Mouse (Mus musculus) spleen, postnatal 4 days (tissue): ENCODE data around the gene Hs6st3.

Source experiments
- DNase-seq, 2 experiments: peaks; one replicate each; pipeline ENCODE4 v3.0.0; 2022; ENCODE audit warnings: low spot score in 2 of 2

Gene Hs6st3

DNA sequence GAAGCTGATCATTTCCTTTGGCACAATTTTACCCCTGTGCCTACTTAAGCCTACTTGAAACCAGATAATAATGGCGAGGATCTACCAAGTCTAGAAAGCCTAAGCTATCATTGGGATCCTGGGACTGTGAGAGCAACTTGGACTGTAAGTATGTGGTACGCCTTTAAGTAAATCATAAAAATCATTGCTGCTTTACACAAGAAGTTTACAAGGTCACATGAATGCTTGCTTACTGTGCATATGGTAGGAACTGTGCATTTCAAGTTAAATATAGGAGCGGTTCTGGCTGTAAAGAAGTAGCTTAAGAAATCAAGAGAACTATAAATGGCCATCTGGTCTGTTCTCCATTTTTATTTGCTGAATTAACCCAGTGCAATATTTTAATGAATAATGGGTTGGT, 495.5 kb downstream of the Hs6st3 start:
- no peak for DNase-seq

DNA sequence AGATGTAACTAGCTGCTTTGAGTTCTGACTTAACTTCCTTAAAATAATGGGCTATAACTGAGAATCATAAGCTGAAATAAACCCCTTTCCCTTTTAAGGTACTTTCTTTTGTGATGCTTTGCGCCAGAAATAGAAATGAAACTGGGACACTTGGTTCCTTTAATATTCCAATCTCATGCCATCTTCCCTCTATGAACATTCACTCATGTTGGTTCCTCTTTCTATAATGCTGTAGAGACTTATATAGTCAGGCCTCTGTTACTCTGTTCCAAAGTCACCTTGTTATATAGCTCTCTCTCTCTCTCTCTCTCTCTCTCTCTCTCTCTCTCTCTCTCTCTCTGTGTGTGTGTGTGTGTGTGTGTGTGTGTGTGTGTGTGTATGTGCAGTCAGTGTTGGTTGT, 504.7 kb downstream of the Hs6st3 start:
- no peak for DNase-seq

DNA sequence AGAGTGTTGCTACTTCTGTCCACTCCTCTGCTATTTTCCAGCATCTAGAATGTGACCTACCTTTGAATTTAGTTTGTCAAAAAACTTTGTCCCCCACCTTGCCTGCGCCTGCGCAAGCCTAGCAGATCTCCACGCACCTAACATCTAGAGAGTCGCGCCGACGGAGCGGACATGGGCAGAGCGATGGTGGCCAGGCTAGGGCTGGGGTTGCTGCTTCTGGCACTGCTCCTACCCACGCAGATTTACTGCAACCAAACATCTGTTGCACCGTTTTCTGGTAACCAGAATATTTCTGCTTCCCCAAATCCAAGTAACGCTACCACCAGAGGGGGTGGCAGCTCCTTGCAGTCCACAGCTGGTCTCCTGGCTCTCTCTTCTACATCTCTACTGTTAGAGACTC, 505.7 kb downstream of the Hs6st3 start:
- no peak for DNase-seq

DNA sequence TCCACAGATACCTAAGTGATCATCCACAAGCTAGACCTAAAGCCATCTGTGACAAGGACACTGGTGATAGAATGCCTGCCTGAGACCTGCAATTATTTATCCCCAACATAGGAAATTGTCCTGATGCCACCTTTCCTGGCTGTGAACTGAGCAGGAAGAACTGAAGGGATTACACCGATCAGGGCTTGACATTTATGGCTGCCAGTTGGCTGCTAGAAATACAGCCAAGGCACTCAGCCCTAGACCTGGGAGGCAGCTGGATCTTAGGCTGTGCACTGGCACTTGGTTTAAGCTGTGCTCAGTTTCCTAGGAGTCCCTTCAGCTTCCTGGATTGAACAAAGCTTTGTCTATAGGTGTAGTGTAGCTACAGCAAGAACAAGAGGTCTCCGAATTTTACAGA, 518.8 kb downstream of the Hs6st3 start:
- no peak for DNase-seq

DNA sequence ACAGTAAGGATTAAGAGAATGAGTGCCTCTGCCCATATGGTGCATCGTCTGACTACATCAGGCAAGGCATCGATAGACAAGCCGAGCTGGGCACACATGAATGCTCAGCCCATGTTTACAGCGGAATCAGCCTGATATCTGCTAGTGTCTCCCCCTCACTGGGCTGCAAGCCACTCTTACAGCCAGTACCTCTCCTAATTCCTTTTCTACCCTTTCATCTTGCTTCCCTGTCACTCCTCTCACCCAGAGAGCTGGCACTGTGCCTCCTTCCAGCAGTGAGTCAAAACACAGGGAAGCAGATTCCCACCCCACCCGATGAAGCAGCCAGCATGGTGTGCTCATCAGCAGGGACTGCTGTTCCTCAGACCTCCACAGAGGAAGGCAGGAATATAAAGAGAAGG, 527.6 kb downstream of the Hs6st3 start:
- DNase-seq, result no peak

DNA sequence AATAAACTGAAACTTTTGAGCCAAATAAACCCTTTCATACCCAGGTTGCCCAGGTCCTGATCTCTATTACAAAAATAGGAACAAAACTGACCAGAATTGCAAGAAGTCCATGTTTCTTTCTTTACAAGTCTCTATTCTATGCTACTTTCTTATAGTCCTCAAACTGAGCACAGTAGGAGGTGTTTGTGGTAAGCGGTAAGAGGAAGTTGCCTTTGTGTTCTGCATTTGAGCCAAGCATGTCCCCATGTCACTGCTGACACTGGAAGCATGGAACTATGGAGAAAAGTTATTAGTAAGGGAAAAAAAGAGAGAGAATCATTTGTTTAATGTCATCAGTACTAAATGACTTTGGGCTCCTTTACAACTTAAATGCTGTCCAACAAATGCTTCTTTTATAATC, 529.3 kb downstream of the Hs6st3 start:
- DNase-seq, result no peak

DNA sequence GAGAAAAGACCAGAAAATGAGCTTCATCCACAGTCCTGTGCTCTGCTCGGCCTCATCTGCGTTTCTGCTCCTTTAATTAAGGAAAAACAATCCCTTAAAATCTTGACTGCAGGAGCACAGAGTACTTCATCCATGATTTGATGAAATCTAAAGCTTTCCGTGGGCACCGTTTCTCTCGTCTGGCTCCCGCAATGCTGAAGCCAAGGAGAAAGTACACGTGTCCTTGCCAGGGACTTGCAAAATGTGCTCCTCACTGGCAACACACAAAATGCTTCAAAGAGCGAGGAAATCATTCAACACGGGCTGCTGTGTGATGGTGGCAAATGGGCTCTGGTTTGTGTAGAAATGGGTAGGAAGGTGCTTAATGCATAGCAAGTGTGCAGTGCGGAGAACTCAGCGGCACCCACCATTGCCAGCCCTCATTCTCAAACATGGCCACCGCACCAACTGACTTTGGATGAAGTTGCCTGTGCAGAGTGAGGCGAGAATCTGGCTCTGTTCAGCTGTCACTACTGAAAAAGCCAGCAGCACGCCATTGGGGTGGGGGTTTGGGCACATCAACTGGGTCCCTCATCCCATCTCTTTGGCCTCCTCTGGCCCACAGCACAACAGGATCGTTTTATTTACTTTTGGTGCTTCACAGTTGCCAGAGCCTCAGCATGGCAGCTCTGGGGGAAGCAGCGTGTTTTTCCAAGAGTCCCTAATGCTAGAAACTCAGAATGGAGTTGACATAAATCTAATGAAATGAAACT, 532.9 kb downstream of the Hs6st3 start:
- no peak for DNase-seq

DNA sequence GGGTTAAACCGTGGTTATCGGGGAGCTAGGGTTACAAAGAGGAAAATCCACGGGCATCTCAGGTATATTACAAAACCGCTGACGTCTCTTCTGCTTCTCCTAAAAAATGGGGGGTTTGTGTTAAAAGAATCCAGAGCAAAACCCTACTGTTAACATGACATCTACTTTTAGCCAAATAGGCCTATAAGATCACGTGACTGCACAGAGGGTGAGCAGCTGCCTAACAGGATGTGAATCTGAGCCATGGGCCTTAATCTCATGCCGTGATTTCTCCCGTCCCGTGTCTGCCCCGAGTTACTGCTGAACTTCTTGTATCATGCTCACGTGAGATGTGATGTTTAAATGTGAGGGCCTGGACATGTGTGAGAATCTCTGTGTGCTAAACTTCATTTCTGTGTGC, 540.4 kb downstream of the Hs6st3 start:
- no peak for DNase-seq

DNA sequence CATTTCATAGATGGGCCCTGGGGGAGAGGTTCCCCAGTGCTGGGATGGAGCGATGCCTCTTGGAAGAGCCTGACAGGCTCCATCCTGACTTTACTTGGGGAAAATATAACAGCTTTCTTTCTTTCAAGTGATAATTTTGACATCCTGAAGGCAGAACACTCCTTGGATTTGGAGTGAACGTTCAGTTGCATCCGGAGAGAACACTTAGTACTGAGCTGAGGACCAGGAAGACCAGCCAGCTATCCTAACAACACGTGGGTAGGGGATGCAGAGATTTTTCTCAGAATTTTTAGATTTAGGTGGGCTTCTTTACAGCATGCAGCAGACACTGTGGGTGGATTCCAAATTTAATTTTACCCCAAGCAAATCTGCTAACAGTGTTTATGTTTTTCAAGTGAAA, 541.9 kb downstream of the Hs6st3 start:
- no peak for DNase-seq

DNA sequence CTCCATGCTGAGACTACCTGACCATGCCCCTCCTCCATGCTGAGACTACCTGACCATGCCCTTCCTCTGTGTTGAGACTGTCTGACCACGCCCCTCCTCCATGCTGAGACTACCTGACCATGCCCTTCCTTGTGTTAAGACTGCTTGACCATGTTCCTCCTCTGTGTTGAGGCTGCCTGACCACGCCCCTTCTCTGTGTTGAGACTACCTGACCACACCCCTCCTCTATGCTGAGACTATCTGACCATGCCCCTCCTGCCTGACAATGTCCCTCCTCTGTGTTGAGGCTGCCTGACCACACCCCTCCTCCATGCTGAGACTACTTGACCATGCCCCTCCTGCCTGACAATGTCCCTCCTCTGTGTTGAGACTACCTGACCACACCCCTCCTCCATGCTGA, 549.7 kb downstream of the Hs6st3 start:
- no peak for DNase-seq

DNA sequence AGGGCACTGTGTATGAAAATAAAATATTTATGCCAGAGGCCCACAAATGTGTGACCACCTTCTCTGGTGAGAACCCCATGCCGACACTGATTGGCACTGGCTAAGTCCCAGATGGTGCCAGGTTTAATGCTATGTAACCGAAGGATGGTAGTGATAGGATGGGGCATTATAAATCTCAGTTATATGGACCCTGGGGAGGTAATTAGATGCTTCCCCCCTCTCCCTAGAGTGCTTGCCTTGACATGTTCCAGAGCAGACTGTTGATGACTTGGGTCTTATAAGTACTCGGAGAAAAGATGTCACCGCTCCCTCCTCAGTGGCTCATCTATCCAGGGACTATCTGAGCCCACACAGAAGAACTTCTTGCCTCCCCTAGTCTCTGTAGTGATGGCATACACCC, 561.8 kb downstream of the Hs6st3 start:
- DNase-seq, result no peak

DNA sequence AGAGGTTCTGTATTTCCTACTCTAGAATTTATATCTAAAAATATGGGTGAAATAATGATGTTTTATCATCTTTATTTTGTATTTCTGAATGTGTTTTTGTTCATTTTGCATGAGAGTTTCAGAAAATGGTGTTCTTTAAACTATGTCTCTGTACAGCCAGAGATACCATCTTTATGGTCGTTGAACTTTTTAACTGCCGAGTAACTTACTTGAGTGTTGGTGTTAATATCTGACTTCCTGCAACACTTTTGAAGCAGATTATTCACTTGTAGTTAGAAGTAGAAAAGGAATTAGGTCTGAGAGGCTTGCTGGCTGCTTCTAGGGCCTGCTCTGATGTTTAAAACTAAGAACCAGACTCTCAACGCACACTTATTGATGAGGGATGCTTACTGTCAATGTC, 576.6 kb downstream of the Hs6st3 start:
- DNase-seq, result no peak

DNA sequence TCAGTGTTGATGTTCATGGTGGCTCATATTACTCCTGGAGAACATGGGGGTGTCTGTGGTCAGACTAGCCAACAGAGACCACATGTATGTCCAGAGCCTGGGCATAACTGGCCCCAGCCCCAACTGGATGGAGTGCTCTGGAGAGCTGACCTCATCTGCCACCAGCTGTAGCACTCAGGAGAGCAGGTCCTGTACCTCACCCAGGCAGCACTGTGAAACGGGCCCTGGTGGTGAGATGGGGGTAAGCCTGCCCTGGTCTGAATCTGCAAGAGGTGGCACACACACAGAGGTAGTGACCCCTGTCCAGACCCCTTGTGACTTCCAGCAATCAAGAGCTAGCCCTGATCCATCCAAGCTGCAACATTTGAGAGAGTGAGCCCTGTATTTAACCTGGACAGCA, 579.2 kb downstream of the Hs6st3 start:
- DNase-seq, result no peak

DNA sequence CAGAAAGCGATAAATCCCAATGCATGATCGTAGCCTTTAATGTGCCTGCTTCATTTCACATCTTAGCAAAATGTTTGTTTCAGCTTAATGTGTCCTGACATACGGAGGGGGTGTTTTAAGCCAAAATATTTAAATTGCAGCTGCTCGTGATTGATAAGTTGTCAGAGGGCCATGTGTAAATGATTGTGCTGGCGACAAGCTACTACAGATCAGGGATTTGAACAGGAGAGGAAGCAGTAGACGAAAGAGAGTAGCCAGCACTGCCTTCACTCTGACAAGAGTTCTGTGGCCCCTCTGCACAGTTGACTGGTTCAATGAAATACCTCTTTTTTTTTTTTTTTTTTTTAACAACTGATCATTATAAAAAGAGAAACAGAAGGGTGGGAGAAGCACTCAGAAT, 587.0 kb downstream of the Hs6st3 start:
- DNase-seq, result no peak

DNA sequence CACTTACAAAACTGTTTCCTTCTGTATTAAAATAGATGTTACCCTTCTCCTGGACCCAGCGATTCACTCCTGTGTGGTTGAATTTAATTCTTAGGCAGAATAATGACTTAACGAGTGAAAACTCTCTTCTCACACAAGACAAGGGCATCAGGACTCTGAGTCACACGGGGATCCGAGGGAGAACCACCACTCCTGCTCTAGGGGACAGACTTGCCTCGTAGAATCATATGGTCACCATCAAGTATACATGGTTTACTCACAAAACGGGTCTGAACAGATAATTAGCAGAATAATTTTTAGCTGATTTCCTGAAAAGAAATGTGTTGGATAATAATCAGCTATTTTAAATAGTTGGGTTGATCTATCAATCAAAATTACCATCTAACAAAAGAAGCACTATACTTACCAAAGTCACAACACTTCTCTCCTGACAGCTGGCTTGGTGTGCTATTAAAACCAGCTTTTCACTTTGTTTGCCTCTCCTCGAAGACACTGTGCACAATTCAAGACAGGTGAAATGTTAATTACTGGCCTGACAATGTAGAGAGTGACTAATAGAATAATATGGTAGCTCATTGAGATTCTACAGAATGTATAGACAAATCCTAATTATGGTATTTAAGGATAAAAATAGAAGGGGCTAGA, 593.4 kb downstream of the Hs6st3 start:
- DNase-seq, result no peak

DNA sequence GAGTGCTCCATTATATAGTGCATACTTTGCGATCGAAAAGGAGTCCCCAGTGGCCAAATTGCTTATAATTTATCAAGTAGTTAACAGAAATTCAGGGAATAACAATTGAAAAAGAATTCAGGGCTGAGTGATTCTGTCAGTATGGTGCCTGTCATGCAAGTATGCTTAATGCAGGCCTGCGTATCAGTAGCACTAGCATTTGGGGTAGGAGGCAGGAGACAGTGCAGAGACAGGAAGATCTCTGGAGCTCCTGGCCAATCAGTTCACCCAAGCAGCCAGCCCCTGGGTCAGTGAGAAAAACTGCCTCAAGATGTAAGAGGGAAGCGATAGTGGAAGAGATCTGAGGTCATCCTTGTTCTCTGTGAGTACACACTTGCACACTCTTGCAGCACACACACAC, 594.1 kb downstream of the Hs6st3 start:
- DNase-seq, result no peak

DNA sequence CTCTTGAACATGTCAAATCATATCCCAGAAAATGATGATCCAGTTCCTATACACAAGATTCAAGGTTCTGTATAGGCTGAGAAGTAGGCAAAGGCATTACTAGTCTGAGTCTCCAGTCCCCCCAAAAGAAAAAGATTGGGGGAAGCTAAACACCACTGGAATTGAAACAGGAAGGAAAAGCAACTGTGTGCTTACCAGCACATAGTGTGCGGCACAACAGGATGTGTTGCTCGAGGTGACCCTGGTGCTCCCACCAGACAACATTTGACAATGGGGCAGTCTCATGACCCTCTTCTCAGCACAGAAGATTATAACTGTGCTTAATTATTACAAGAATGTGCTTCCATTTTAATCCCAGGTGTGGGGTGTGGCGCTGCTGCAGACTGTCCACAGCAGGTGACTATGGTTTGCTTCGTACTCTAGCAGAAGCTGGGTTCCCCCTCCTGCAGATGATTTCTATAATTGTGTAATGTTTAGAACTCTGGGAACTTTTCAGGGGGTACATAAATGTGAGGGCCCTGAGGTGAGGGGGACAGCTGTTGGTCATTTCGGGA, 599.3 kb downstream of the Hs6st3 start:
- DNase-seq, result no peak

DNA sequence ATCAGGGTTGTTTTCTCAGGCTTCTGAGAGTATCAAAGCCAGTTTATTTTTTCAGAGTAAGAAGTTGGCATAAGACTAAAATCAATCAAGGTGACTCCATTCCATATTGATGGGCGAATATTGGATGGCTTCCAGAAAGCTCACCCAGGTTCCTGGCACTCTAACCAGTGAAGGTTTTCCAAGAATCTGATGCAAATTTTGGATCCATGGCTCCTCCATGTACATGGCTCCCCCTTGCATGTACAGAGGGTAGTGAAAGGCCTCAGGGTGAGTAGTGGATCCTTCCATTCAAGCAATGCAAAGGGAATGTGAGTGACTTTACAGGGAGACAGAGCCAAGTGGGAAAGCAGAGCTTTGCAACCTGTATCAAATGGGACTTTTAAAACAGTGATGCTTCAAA, 603.6 kb downstream of the Hs6st3 start:
- no peak for DNase-seq

DNA sequence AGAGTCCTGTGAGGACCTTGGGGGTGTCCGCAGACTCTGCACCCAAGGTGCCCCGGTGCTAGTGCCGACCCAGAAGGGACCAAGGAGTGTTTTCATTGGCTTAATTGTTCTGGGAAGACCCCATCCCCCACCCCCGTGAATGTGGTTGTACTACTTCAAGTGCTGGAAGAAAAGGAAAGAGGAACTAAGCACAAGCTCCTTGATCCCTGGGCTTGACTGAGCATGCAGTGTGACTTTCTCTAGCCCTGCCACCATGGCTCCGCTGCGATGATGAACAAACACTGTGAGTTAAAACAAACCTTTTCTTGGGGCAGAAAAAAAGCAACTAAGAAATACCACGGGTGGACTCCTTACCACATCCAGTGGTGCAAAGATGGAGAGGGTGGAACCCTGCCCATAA, 623.2 kb downstream of the Hs6st3 start:
- DNase-seq, result no peak

DNA sequence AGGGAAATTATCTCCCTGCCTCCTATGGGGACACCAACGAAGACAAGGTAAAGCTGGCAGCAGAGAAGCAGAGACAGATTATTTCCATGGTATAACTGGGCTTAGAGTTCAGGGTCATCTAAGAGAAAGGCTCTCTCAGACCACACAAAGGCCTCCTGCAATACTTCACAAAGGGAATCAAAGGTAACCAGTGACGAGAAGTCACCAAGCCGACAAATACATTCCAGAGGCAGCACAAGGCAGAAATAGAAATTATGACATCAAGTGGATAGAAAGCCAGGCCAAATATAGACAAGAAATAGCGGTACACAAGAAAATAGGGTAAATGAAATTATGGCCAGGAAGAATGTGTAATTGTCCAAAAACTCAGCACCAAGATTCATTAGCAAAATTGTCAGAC, 633.9 kb downstream of the Hs6st3 start:
- no peak for DNase-seq

DNA sequence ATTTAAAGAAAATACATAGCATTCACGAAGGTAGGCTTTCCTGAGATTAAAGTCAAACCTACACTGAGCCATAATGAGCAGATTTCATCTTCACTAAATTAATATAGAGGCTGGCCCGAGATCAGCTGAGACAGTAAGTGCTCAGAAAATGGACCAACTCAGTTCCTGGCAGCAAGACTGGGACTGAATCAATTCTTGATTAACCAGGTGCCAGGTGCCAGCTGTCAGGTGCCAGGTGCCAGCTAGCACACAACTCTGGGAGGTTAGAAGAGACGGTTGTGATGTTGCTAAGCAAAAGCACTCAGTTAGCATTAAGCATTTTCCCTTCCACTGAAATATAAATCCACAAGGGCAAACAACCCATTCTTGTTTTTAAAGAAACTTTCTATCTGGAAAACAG, 638.1 kb downstream of the Hs6st3 start:
- no peak for DNase-seq

DNA sequence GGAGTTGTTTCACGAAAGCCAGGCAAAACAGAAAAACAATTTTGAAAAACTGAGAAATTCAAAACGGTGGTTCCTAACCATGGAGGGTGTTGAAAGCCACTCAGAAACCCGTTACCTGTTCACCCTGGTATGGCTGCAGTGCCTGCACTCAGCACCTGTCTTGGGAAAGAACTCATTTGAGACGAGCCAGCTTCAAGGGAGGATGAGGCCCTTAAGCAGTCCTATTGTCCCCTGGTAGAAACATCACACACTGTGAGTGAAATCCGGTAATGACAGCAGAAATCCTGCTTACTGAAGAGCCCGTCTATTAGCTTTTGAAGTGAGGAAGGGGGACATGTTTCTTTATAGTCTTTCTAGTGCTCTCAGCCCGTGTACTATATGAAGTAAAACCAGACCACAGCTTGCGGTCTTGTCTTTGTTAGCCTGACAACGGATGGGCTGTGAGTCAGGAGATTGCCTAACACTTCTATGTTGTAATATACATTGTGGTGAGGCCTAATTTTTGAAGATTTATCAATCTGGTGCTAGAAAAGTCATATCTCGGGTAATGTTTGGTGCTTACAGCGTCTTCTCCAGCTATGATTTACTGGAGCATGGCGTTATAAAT, 641.9 kb downstream of the Hs6st3 start:
- no peak for DNase-seq

DNA sequence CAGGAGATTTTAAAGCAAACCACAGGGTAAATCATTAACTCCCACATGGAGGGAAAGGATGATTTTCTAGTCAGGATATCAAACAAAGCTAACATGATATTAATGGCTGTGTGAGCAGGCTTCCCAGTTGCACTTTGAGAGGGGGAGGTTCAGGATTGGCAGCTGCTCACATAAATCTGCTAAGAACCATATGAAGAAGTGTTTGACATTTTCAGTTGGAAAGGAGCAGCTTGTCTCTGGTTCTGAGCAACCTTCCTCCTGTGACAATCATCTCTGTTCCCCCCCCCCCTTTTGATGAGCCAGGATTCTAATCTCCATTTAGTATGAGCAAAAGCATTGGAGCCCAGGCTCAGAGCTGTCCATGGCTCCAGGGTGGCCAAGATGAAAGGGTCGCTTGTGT, 643.0 kb downstream of the Hs6st3 start:
- no peak for DNase-seq
